Mouse (Mus musculus): ENCODE measurements at regions not wholly inside any gene's neighbourhood (a gene's known extent, or its start where the extent isn't known, plus 50 kb on each side); places are given as distances from the start of the nearest gene placed in this dataset.

DNA sequence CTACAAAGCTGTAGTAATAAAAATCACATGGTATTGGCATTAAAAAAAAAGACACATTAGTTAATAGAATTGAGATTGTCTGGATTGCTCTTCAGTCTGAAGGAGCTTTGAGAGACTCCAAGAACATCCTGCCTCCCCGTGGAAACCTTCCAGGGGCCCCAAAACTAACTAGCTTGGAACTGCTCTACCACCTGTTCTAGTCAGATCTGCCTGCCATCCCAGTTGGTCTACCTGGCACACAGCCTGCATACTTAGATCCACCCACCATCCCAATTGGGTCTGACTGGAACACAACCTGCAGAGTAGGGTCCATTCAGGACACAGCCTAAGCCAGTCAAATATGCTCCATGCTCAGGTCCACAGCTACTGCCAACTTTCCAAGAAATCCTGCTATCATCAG lies 503.6 kb downstream of the Rapgef2 start:
- in situ Hi-C loops (cut with MboI, MseI), result no loop called here

DNA sequence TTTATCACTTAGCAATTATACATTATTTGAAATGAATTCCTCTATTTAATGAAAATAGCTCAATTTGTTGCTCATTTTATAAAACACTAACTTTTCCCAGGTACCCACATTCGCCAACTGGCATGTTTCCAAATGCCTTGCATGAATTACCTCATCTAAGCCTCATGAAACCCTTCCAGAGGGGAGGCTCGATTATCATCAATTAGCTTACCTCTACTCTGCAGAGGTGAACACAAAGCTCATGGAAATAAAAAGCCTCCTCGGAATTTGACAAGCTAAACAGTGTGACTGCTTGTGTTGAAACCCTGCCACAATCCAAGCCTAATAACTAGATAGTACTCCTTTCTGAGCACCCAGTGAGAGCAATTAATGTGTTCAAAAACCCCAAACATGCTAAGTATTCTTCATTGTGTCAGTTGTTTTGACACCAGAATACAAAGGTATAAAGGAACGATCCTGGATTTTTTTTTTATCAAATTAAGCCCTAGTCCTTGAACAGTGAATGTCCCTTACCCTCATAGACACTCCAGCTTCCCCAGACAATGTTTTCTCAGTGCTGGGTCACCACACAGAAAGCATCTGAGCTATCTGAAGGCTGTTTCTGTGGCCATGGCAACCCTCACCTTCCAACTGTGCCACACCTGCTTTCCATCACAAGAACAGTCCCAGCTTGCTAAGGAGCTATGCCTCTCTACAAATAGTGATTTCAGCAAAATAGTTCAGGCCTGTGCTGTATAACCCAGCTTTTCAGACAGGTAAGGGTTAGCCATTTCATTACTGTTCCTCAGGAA lies 530.4 kb downstream of the Rapgef2 start:
- in situ Hi-C loops (cut with MboI, MseI), result no loop called here

DNA sequence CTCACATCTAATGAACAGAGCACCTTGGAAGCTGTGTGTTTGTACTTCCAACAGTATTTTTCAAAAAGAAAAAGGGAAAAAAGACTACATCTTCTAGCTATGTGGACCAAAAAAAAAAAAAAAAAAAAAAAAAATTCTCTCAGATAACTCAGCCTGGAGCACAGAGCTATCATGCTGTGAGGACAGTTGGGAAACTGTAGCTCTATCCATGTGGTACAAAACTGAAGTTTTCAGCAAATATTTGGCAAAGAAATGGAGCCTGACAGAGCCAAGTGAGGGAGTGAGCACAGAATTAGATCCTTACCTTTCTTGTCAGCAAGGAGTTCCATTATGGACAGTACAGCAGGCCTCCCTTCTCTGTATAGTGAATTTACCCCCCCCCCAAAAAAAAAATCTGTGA lies 550.2 kb downstream of the Rapgef2 start:
- in situ Hi-C loops (cut with MboI, MseI), result no loop called here

DNA sequence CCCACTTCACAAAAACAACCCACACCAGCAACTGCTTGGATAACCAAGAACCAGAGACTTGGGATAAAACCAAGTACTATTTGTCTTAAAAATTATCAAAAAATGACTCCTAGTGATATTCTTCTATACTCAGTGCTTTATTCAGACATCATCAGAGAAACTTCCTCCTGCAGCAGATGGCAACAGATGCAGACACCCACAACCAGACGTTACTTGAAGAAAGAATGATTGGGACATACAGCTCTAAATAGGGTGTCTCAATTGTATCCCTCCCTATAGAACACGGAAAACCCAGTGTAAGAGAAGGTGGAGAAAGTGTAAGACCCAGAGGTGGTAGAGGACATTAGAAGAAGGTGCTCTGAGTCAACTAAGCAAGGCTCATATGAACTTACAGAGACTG lies 569.6 kb downstream of the Rapgef2 start:
- in situ Hi-C loops (cut with MboI, MseI), result no loop called here

DNA sequence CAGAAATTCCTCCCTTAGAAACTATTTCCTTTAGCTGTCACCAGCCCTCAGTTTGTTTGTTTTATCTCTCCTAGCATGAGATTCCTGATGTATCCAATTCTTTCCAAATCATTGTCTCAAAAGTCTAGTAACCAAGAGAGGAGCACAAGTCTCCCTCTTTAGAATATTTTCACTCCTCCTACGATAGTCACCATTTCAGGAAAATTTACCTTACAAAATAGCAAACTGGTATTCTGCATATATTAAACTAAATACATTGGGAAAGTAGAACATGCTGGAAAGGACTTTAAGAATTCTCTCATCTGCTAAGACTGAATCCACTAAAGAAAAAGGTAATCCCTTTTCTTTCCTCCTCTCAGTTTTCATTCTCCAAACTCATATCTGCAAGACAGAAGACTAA lies 578.6 kb downstream of the Rapgef2 start:
- in situ Hi-C loops (cut with MboI, MseI), result no loop called here

DNA sequence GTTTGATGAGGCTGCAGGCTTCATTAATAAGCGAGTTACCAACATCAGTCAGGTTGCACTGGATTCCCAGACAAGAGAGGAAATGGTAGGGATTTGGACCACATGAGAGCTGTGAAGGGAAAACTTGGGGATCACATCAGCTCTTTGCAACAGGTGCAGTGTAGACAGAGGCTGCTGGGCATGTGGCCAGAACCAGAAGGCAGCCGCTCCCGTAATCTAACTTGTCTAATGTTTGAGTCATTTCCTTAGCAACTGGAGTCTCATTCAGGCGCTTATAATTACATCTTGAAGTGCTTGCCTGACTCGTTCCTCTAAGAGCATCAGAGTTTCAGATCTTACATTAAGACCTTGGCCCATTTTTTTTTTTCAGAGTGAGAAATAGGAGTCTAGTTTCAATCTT lies 587.4 kb downstream of the Rapgef2 start:
- in situ Hi-C loops (cut with MboI, MseI), result loop anchor here (10.0 kb wide), 1 partner anchor 1764 kb away; no protein-coding TSS in a partner anchor

DNA sequence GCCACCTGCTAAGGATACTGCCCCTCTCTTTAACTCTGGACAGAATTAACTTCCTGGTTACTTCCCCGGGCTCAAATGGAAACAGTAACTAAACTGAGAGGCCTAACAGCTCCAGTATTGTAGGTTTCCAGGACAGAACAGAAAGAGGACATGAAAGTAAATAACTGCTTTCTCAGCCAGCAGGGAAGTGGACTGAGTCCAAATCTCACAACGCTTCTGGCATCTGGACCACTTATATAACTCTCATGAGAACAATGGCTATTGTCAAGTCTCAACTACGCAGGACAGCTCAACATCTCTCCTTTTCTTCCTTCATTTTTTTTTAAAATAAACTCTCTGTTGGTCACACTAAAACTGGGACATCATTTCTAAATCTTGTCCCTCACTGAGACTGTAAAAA lies 594.8 kb downstream of the Rapgef2 start:
- in situ Hi-C loops (cut with MboI, MseI), result loop anchor here (10.0 kb wide), 1 partner anchor 1757 kb away; no protein-coding TSS in a partner anchor

DNA sequence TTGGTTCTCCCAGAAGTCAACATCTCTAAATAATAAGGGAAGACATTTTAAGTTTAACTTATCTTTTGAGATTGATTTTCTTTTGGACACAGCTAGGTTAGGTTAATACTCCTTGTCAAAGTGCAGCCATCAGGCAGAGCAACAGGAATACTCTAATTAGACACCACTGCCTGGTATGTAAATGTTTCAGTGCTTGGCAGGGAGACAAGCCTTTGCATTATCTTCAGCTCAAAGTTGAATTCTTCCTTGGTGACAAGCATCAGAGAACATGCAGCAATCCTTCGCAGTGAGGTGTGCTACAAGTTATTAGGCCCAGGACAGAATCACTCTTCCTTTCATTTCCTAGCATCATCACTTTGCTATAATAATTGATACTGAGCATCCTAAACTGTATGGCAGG lies 608.7 kb downstream of the Rapgef2 start:
- in situ Hi-C loops (cut with MboI, MseI), result no loop called here

DNA sequence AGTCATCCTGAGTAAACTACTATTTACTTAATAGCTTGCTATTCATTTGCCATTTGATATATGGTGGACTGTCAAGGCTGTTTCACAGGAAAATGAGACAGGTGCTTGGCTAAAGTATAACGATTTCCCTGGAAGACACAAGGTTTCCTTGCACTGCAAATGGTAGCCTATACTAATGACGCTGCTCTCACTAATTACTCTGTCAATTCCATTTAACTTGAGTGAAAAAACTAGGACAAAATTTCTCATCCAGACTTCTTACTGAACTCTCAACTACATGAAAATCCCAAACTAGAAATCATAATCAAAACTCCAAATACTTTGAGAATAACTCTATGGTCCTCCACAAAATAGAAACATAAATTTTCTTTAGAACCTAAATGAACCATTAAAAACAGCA lies 609.5 kb downstream of the Rapgef2 start:
- in situ Hi-C loops (cut with MboI, MseI), result no loop called here

DNA sequence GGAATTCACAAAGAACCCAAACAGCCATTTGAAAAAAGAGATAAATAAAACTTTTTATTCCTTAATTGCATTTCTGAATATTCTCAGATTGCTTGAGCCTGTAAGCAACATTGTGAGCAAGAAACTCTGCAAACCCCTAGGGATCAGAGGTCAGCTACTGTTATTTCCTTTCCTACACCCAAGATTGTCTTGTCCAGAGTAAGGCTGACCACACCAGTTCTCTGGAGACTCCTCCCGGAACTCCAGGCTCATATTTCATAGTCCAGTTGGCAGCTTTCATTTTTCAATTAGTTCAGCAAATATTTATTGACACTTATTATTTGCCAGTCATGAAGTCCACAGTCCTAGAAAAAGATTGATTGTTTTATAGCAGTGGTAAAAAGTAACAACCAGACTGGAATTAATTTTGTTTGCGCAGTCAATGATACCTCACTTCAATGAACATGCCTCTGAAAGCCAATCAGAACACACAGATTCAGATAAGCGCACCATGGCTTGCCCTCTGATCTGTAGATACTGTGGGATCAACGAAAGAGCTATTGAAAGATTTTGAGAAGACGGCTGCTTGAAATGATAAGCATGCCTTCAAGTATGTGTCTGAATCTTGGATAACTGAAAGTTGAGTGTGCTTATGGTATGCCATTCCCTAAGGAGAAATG lies 611.7 kb downstream of the Rapgef2 start:
- in situ Hi-C loops (cut with MboI, MseI), result no loop called here

DNA sequence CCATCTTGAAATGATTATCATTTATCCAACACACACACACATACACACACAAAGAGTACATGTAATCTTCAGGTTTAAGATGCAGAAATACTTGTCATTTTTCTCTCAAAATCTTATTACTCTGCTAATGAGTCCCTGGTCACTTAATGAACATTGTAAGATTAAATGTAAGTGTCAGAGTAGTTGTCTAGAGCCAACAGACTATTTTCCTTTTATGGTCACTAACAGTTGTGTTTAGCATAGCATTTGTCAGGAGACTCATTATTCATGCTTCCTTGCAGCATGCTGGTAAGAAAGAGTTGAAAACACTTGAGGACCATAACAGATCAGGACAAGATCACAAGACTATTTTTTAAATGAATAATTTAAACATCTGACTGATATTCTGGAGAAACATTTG lies 618.3 kb downstream of the Rapgef2 start:
- in situ Hi-C loops (cut with MboI, MseI), result no loop called here

DNA sequence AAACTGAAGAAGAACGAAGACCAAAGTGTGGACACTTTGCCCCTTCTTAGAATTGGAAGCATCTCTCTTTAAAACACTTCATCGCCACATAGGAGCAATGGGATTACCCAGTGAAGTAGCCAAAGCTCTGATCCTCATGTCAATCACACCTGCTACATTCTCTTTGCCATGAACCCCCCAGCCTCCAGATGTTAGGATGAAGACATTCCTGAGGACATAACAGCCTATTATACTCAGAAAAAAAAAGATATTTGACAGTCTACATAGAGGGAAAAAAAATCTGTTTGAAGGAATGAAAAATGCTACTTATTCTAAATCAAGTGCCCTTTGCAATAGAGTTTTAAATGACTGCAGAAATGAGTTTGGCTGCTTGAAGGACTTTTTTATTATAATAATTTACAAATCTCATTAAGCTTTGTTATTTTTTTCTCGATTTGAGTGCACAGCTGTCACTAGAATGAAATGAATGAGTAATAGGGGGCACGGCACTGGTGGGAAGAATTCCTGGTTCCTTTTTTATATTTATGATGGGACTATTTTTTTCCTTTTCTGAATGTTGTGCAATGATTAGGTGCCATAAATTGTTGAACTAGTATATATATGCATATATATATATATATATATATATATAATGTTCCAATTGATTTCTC lies 618.8 kb downstream of the Rapgef2 start:
- in situ Hi-C loops (cut with MboI, MseI), result no loop called here

DNA sequence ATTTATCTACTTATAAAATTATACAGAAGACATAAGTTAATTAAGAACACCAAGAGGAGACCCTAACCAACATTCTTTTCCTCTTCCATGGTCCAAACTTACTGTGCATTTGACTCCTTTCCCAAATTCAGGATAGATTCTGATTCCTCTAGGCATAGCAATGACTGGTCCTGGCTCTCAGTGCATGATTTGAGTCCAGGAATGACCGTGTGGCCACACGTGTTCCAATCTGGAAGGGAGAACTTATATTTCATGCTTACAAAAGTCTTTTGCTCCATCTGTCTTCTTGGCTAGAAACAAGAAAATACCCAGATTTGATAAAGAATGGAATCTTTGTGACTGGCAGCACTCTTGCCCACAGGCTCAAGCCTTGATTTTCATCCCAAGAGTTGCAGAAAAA lies 638.2 kb downstream of the Rapgef2 start:
- in situ Hi-C loops (cut with MboI, MseI), result no loop called here

DNA sequence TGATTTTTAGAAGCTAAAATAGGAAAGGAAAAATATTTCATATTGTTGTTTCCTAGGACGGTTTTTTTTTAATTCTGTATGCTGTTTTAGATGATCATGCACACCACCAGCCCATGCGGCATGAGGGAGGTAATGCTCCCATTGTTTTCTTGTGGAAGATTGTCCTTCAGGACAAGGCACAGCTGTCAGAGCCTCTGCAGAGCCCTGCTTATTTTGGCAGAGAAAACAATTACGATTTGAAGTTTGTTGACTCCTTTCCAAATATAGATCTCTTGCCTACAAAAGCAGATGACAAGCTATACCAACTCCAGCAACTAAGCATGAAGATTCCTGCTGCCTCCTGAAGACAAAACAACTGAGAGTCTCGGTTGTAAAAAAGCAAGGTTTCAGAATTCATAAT lies 650.9 kb downstream of the Rapgef2 start:
- in situ Hi-C loops (cut with MboI, MseI), result no loop called here

DNA sequence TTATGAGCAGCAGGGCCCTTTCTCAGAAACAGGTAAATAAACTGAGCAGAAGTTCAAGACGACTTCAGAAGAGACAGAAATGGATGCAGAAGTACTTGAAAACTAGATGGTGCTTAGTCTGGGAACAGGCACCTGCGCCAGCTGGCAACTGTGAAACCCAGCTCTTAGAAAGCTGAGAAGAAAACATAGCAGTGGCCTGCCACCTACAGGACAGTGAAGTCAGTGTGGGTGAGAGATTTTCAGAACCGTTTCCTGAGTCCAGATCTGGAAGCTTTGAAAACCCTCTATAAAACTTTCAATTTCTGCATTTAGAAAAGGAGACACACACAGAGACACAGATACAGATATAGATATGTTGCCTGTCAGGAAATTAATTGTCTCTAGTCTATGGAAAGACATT lies 667.4 kb downstream of the Rapgef2 start:
- in situ Hi-C loops (cut with MboI, MseI), result no loop called here

DNA sequence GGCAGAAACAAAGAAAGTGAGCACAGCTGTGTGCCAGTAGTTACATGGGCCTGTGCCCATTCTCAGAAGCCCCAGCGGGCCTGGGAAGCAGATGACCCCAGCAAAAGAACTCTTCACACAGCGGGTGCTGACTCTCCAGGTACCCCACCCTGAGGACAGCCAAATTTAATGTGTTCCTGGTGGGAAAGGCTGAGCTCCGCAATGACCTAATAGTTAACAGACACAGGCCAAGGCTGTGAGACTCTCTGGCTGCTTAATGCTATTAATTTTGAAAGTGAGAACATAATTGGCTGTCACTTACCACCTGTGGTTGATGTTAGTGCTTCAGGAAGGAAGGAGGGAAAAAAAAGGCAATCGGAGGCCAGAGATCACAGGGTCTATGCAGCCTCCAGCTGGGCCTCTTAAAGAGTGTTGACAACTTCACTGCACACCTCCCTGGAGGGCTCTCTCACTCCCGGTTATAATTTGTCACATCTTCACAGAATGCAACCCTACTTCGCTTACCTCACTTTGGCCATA lies 691.5 kb downstream of the Rapgef2 start:
- in situ Hi-C loops (cut with MboI, MseI), result no loop called here

DNA sequence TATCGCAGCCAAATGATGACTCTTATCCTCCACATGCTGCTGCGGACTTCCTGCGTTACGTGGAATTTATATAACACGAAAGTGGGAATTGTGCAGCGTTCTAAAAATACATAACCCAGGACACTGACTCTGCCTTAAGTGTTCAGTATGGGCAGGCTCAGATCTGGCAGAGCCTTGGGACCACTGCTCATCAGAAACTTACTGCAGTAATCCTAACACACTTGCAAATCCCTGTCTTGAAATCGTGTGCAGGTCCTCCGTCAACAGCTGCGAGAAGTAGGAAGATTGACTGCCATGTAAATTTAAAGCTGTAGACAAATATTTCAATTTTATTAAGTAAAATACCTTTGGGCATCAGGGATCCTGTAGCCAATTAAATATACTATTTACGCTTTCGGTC lies 692.0 kb downstream of the Rapgef2 start:
- in situ Hi-C loops (cut with MboI, MseI), result no loop called here

DNA sequence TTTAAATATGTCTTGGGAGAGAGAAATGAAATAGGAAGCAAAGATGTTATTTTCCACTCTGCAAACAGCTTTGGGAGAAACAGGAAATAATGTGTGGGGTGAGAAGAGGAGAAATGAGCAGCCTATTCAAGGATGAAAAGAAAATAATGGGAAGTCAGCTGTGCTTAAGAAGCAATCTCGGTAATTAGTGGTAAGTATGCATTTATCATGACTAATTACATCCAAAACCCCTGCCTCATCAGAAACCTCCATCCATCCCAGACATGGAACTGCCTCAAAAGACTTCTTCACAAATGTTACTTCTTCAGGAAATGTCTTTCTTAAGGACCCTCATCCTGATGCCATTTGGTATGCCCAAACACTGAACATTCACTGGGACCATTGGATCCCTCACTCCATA lies 699.7 kb downstream of the Rapgef2 start:
- in situ Hi-C loops (cut with MboI, MseI), result no loop called here

DNA sequence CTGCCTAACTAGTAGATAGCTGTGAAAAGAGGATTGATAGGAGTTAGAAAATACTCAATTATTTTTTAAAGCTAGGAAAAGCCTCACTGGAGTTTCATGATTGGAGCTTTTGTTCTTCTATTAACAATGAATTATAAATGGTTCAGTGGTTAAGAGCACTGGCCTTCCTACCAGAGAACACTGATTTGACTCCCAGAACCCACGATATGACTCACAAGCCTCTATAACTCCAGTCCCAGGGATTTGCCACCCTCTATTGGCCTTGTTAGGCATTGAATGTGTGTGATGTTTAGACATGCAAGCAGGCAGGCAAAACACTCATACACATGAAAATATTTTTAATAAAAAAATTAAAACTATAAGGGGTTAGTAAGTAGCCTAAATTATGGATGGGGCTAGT lies 704.4 kb downstream of the Rapgef2 start:
- in situ Hi-C loops (cut with MboI, MseI), result no loop called here

DNA sequence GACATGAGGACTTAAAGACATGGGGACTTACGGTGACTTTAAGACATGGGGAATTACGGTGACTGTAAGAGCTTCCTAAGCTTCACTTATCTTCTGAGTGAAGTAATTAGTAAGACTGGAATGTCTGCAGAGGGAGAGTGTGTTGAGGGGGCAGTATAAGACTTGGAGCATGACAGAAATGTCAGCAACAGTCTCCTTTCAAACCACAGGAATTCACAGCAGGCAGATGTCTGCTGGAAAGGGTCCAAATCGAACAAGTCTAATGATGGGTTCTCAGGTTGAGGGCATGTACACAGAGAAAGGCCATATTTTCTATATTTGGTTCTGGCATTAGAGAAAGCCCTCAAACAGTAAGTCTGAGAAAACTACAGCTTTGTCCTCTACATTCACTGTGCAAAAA lies 705.2 kb downstream of the Rapgef2 start:
- in situ Hi-C loops (cut with MboI, MseI), result no loop called here

DNA sequence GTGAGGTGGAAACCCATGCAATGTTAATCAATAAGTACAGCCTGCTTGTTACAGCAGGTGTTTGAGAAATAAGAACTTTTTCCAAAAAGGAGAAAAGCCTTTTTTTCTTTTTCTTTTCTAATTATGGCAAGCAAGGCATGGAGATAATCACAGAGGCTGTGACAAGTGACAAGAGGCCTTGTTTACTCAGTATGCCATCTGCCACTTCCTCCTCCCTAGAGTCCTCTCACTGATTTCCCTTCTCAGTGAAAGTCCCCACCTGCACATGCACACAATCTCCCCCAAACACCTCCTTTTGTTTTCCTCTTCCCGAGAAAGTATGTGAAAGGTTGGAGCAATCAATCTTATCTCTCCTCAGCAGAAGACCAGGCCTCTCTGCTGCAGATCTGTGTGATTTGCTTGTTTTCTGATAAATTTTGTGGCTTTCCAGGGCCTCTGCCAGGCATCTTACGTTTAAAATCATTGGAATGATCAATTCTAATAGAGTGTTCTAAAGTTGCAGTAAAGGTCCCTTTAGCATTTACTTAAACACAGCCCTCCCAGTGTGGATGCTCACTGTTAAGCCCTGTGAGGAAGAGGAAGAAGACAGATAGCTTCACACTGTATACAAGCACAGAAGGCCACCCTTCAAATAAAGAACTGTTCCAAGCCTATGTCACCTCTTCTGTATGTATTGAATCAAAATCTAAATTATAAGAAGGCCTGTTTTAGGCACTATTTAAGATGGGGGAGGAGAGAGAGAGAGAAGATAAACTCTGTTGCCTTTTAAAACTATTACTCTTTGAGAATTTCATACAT lies 710.5 kb downstream of the Rapgef2 start:
- in situ Hi-C loops (cut with MboI, MseI), result no loop called here

DNA sequence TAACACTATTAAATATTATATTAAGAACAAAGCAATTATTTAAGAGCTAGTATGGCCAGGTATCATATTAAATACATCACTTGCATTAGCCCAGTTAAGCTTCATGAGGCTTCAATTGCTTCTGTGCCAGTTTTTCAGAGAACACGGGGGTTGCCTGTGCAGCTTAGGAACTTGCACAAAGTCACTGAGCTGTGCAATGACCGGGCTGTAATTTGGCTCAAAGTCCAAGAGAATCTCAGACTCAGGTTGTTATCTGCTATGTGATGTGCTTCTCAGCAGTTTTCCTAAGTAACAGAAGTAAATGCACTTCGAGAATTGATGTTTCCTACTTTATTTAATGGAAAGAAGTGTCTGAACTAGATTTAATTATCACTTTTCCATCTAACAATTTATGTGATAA lies 711.5 kb downstream of the Rapgef2 start:
- in situ Hi-C loops (cut with MboI, MseI), result no loop called here
